Mouse (Mus musculus): Measurements from ENCODE around the gene Mdm2.

DNA sequence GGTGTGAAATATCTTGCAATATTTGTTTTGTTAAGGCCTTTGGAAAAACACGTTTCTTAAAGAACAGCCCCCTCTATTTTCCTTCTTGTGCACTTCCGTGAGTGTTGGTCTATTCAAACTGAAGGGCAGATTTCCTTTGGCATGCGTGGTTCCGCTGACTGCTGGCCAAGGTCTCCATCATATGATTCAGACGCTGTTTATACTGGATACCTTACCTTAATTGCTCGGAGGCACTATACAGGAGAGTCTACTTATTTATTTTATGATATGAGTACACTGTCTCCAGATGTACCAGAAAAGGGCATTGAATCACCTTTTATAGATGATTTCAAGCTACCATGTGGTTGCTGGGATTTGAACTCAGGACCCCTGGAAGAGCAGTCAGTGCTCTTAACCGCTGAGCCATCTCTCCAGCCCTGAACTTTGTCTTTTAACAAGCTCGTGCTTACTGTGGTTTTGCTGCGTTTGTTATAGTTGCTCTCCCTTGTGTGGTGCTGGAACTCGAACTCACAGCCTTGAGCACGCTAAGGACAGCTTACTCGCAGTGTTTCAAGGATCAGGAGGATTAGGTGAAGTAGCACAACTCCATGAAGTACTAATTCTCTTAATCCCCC is 60.4 kb downstream of the Mdm2 start:
- TF ChIP-seq GATA1 (IDR thresholded peaks at IDR 0.05; ENCODE audit: borderline replicate concordance, low read length) (no peak), FLI1 (IDR thresholded peaks at IDR 0.05; ENCODE audit: low read length) (no peak)
